Mouse (Mus musculus) stomach, postnatal 0 days (tissue): ENCODE measurements at regions not wholly inside any gene's neighbourhood (a gene's known extent, or its start where the extent isn't known, plus 50 kb on each side); places are given as distances from the start of the nearest gene placed in this dataset.
"Not testable (repeated sequence)": the region's sequence is repeated elsewhere in the genome, so short reads cannot be mapped to it uniquely, and the experiment has no call there.

Experiments used
- ATAC-seq: fragments of 200-750 bp; cut with Nextera tagmentation; 2 replicates; pipeline ENCODE4 v1.8.0; 2017; ENCODE audit not compliant: low FRiP score, low TSS enrichment
- DNase-seq: peaks from one replicate; pipeline ENCODE4 v3.0.0-alpha.2; 2016; ENCODE audit warnings: low spot score
- H3K27ac ChIP-seq: fragments of 300-500 bp; sonication (generic); replicated peaks from 2 replicates; pipeline ENCODE4 v1.5.1; 2014; ENCODE audit warnings: mild to moderate bottlenecking, control low read depth
- H3K27me3 ChIP-seq: fragments of 300-500 bp; sonication (generic); 2 replicates; pipeline ENCODE4 v1.6.1; 2014; ENCODE audit warnings: low read length; ENCODE audit not compliant: control insufficient read depth, insufficient read depth
- H3K36me3 ChIP-seq: fragments of 300-500 bp; sonication (generic); 2 replicates; pipeline ENCODE4 v1.6.1; 2014; ENCODE audit warnings: low read length, mixed read lengths; ENCODE audit not compliant: control insufficient read depth, insufficient read depth
- H3K4me1 ChIP-seq: fragments of 300-500 bp; sonication (generic); replicated peaks from 2 replicates; pipeline ENCODE4 v1.6.1; 2014; ENCODE audit warnings: antibody characterized with exemption; ENCODE audit not compliant: control insufficient read depth, insufficient read depth
- H3K4me2 ChIP-seq: fragments of 300-500 bp; sonication (generic); replicated peaks from 2 replicates; pipeline ENCODE4 v1.6.1; 2014; ENCODE audit warnings: low read depth, mild to moderate bottlenecking, control low read depth, moderate library complexity
- H3K4me3 ChIP-seq: fragments of 300-500 bp; sonication (generic); 2 replicates; pipeline ENCODE4 v1.5.1; 2014; ENCODE audit warnings: low read depth, low read length, control low read depth
- H3K9ac ChIP-seq: fragments of 300-500 bp; sonication (generic); 2 replicates; pipeline ENCODE4 v1.6.1; 2014; ENCODE audit warnings: mild to moderate bottlenecking, low read length, control low read depth, mixed read lengths
- H3K9me3 ChIP-seq: fragments of 300-500 bp; sonication (generic); 2 replicates; pipeline ENCODE4 v1.6.1; 2016; ENCODE audit warnings: low read length; ENCODE audit not compliant: control insufficient read depth
- CTCF ChIP-seq: IDR thresholded peaks from 2 replicates; pipeline ENCODE4 v1.5.1; 2016; ENCODE audit warnings: antibody characterized with exemption, low read depth, mild to moderate bottlenecking, moderate library complexity
- EP300 ChIP-seq: optimal IDR thresholded peaks from 2 replicates; pipeline ENCODE3; 2016; ENCODE audit warnings: antibody characterized with exemption
- WGBS: fragments of 180-500 bp; shearing (Covaris S2); extraction: QIAGEN DNeasy Blood & Tissue Kit; methylation state at CpG from one replicate; pipeline ENCODE4 v1.1.7; 2014; 5-methylcytosine and 5-hydroxymethylcytosine counted together

DNA sequence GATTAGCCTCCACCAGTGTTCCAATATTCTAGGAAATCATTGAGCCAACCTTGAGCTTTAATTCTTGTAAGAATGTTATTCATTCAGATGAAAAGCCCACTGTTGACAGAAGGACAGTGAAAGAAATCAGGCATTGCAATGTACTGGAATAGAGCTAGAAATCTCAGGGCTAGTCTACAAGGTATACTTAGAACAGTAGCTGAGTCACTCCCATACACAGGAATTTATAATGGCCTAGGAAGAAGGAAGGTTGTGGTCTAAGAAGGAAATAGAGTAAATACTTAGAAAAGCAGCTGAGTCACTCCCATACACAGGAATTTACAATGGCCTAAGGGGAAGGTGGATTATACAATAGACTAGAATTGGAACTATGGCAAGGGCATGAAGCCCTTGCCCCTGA is 174.6 kb downstream of the Fam181b start:
- H3K9me3 ChIP-seq, H3K27me3 ChIP-seq, DNase-seq, H3K4me3 ChIP-seq, H3K36me3 ChIP-seq, H3K9ac ChIP-seq, H3K4me1 ChIP-seq, H3K4me2 ChIP-seq, H3K27ac ChIP-seq, ATAC-seq: not testable (repeated sequence)

DNA sequence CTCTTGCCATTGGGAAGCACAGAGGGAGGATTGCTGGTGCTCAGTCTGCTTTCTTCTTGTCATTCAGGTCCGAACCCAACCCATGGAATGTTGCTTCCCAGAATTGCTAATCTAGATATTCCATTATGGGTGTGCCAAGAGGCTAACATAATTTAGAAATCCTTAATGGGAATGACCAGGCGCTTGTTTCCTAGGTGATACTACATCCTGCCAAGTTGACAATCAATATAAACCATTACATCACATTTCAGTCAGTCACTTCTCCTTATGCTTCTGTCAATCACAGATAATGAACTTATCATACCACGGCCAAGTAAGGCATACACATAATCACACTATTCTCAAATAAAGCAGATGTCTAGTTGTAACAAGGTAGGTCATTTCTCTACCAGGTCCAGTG is 206.1 kb downstream of the Fam181b start:
- no peak overlapping the region for H3K27ac ChIP-seq
- DNase-seq (no peak), ATAC-seq (no peak)
- no peak overlapping the region for H3K4me3 ChIP-seq
- no peak overlapping the region for H3K4me2 ChIP-seq
- no peaks in the 10 kb centered on the region for H3K27me3 ChIP-seq
- H3K4me1 ChIP-seq: no peaks in the 10 kb centered on the region
- no peaks in the 10 kb centered on the region for H3K36me3 ChIP-seq
- TF ChIP-seq EP300 (no peak), CTCF (no peak)
- H3K9me3 ChIP-seq: no peaks in the 10 kb centered on the region
- no peak overlapping the region for H3K9ac ChIP-seq
- 74% methylated on average over 3 of the region's 3 CpGs for WGBS

DNA sequence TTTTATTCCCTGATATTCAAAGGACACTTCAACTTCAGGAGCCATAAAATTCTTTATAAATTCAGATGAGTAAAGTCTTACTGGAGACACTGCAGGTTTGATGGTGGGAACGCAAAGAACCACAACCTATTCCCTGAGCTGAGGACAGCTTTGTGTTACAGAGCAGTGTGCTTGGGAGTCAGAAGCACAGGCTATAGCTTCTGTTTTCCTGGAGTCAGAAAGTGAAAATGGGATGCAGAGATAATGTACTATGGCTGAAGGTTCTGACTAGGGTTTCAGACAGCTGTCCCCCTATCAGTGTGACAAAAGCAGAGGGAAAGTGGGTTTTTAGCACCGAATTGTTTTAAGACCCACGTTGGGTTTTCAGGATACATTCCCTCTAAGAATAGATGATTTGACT is 211.8 kb downstream of the Fam181b start:
- Histone ChIP-seq H3K4me1 (no peaks in the 10 kb centered on the region), H3K4me2 (no peak overlapping the region), H3K9me3 (no peaks in the 10 kb centered on the region), H3K36me3 (no peaks in the 10 kb centered on the region), H3K4me3 (no peak overlapping the region), H3K27me3 (no peaks in the 10 kb centered on the region), H3K27ac (no peak overlapping the region), H3K9ac (no peak overlapping the region)
- WGBS: 75% methylated on average over 3 of the region's 3 CpGs
- TF ChIP-seq EP300 (no peak), CTCF (no peak)
- DNase-seq: no peak
- no peak for ATAC-seq

DNA sequence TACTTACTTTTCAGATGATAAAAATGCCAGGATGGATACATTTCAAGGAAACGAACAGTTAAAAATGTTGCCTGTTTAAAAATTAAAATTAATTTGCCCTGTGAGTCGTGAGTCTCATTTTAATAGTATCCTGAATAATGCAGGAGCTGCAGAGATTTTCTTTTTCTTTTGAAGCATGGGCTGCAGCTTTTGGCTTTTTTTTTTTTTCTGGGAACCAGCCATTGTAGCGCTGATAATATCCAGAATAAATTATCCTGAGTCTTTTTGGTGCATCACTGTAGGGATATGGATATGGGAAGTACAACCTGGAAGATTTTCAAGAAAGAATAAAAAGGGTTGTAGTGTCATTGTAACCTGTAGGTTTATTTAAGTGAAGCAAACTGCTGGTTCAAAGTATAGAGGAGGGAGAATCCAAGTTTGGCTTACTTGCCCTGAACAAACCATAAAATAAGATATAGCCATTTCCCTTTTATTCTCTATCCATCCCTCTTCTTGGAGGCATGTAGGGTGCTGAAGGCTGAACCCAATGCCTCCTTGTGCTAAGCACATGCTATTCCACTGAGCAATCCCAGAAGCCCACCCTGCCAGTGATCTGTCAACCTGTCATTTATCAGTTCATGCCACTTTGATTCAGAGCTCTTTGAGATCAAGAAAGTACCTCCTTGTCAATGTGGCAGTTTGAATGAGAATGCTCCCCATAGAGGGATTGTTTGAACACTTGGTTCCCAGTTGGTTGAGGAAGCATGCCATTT is 212.5 kb downstream of the Fam181b start:
- Histone ChIP-seq H3K4me1 (no peaks in the 10 kb centered on the region), H3K4me3 (no peak overlapping the region), H3K9me3 (no peaks in the 10 kb centered on the region), H3K4me2 (no peak overlapping the region), H3K27ac (no peak overlapping the region), H3K36me3 (no peaks in the 10 kb centered on the region), H3K27me3 (no peaks in the 10 kb centered on the region), H3K9ac (no peak overlapping the region)
- DNase-seq: no peak
- WGBS: 70% methylated on average over 3 of the region's 3 CpGs
- no peak for TF ChIP-seq EP300
- TF ChIP-seq CTCF: no peak
- ATAC-seq: no peak

DNA sequence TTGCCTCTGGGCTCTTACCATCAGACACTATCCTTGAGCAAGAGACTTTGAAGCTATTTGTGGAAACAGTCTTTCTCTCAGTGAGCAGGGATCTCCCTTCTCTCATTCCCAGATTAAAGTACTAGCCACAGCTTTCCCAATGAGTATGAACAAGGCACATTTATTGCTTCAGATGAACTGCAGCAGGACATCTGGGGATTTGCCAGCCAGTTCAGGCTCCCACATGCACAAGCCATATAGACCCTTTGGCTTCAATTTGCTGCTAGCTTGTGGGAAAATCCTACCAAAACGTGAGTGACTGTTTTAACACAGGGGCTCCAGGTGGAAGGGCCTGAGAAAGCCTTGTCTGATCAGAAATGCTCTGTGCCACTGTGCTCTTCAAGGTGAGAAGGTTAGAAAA is 233.1 kb downstream of the Fam181b start:
- no peak for TF ChIP-seq EP300
- TF ChIP-seq CTCF: no peak
- H3K9me3 ChIP-seq: no peaks in the 10 kb centered on the region
- H3K4me3 ChIP-seq: no peak overlapping the region
- H3K4me2 ChIP-seq: no peak overlapping the region
- ATAC-seq (no peak), DNase-seq (no peak)
- no peaks in the 10 kb centered on the region for H3K36me3 ChIP-seq
- no peak overlapping the region for H3K27ac ChIP-seq
- 39% methylated on average over 1 of the region's 1 CpGs for WGBS
- H3K4me1 ChIP-seq: no peaks in the 10 kb centered on the region
- H3K27me3 ChIP-seq: no peaks in the 10 kb centered on the region
- H3K9ac ChIP-seq: no peak overlapping the region

DNA sequence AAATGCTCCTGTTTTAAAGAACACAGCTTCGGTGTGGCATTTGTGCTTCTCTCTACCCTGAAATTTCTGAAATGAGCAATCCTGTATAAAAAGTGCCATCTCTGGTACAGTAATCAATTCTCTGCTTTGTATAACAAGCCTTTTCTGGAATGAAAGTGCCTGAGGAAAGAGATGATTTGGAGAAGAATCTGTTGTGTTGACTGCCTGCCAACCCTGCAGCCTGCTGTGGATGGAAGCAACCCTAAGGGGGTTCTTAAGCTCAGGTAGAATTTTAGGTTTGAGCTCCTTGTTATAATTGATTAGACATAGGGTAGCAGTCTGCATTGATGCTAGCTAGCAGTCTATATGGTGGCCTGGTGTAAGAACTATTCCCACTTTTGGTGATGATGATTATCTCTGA is 251.7 kb downstream of the Fam181b start:
- no peaks in the 10 kb centered on the region for H3K36me3 ChIP-seq
- TF ChIP-seq CTCF (no peak), EP300 (no peak)
- no peak overlapping the region for H3K4me2 ChIP-seq
- no peak for DNase-seq
- H3K9me3 ChIP-seq: no peaks in the 10 kb centered on the region
- no peak for ATAC-seq
- no peaks in the 10 kb centered on the region for H3K27me3 ChIP-seq
- H3K27ac ChIP-seq: no peak overlapping the region
- no peak overlapping the region for H3K9ac ChIP-seq
- 89% methylated on average over 1 of the region's 1 CpGs for WGBS
- no peaks in the 10 kb centered on the region for H3K4me1 ChIP-seq
- H3K4me3 ChIP-seq: no peak overlapping the region
